Mouse (Mus musculus): ENCODE data around the gene Gm5089.
A peak's percentile ranks its signal among the peaks of the same experiment; 100 is the strongest.
"Not testable (repeated sequence)": the region's sequence is repeated elsewhere in the genome, so short reads cannot be mapped to it uniquely, and the experiment has no call there.

The Gm5089 gene

GRCm38 (mm10) chr14:122463734-122464341 lies 12.9 kb upstream of the Gm5089 start:
- DNase-seq (ENCODE audit: low read depth), result peak; percentile 41

- DNase-seq (ENCODE audit: low read depth), result no peak
Observed at GRCm38 (mm10) chr14:122463080-122463691, 12.3 kb upstream of the Gm5089 start.

- DNase-seq (ENCODE audit: low read depth), result no peak
Observed at GRCm38 (mm10) chr14:122462689-122463079, 11.8 kb upstream of the Gm5089 start.

GRCm38 (mm10) chr14:122461966-122462365 lies 11.1 kb upstream of the Gm5089 start:
- no peak for DNase-seq (ENCODE audit: low read depth)

- DNase-seq (ENCODE audit: low read depth), result no peak
Observed at GRCm38 (mm10) chr14:122461500-122461899, 10.6 kb upstream of the Gm5089 start.

GRCm38 (mm10) chr14:122460226-122460625 lies 9.3 kb upstream of the Gm5089 start:
- DNase-seq (ENCODE audit: low read depth), result no peak

- DNase-seq (ENCODE audit: low read depth), result no peak
Observed at GRCm38 (mm10) chr14:122459776-122460175, 8.9 kb upstream of the Gm5089 start.

GRCm38 (mm10) chr14:122459332-122459731 lies 8.4 kb upstream of the Gm5089 start:
- DNase-seq (ENCODE audit: low read depth), result not testable (repeated sequence)

- DNase-seq (ENCODE audit: low read depth), result no peak
Observed at GRCm38 (mm10) chr14:122455562-122455958, 4.6 kb upstream of the Gm5089 start.

GRCm38 (mm10) chr14:122454901-122455561 lies 4.1 kb upstream of the Gm5089 start:
- no peak for DNase-seq (ENCODE audit: low read depth)

- DNase-seq (ENCODE audit: low read depth), result no peak
Observed at GRCm38 (mm10) chr14:122453996-122454738, 3.3 kb upstream of the Gm5089 start.

- DNase-seq (ENCODE audit: low read depth), result no peak
Observed at GRCm38 (mm10) chr14:122453388-122453995, 2.6 kb upstream of the Gm5089 start.

GRCm38 (mm10) chr14:122452701-122453387 lies 1.9 kb upstream of the Gm5089 start:
- DNase-seq (ENCODE audit: low read depth), result no peak

GRCm38 (mm10) chr14:122451551-122452145 lies 733 bp upstream of the Gm5089 start:
- no peak for DNase-seq (ENCODE audit: low read depth)

GRCm38 (mm10) chr14:122449601-122450495 lies 1.1 kb downstream of the Gm5089 start:
- DNase-seq (ENCODE audit: low read depth), result no peak

GRCm38 (mm10) chr14:122436850-122437249 lies 14.1 kb downstream of the Gm5089 start:
- no peak for DNase-seq (ENCODE audit: low read depth)

GRCm38 (mm10) chr14:122434039-122434438 lies 16.9 kb downstream of the Gm5089 start:
- DNase-seq (ENCODE audit: low read depth), result no peak

- DNase-seq (ENCODE audit: low read depth), result no peak
Observed at GRCm38 (mm10) chr14:122432558-122432957, 18.4 kb downstream of the Gm5089 start.

GRCm38 (mm10) chr14:122427654-122428053 lies 23.3 kb downstream of the Gm5089 start:
- DNase-seq (ENCODE audit: low read depth), result no peak

GRCm38 (mm10) chr14:122427204-122427560 lies 23.7 kb downstream of the Gm5089 start:
- DNase-seq (ENCODE audit: low read depth), result no peak
